Mouse (Mus musculus): Measurements from ENCODE around the gene Chchd5.

Gene Chchd5

DNA sequence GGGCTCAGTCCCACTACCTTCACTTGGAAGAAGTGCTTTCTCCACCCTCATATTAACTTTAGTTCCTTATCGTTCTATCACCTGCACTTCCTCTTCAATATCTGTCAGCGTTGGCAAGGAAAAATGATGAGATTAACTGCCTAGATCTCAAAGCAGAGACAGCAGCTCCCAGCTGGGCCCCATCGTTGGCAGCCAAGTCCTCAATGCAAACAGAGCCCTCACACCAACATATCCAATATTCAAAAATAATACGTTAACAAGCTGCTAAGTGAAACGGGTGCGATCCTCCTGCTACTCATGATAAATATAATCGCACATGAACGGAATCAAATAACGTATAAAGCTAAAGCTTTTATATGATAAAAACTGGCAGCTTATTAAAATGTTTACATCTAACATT lies 21.6 kb downstream of the Chchd5 start:
- no peak for DNase-seq (ENCODE audit: extremely low spot score, low read depth, low spot score)

DNA sequence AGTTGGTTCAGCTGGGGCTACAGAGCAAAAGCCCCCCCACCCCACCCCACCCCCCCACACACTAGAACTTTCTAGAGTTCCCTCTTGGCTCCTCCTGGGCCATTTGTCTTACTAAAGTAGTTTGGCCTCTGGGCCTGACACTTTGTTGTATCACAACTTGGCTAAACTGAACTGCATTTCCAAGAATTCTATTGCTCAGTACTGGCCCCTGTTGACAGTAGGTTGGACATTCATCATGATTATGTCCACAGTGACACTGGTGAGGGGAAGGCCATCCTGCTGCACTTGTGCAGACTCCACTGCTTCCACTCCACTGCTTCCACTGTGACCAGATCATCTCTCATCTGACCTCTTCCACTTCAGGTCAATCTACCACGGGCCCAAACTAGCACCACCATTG lies 23.3 kb downstream of the Chchd5 start:
- no peak for DNase-seq (ENCODE audit: extremely low spot score, low read depth, low spot score)

DNA sequence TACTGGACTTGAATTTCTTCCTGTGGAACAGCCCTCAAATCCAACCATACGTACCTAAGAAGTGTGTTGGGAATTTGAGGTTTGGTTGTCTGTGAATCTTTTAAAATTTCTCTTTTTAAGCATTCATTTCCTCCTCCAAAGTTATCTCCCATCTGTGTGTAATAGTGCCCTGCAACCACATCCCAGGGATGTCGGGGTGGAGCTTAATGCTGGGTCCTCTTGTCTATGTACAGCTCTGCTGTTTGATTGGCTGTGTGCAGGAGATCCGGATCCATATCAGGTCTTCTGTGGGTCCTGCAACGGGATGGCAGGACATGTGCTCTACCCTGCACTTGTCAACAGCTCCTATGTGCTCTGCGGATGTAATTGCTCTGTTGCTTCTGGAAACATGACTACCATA lies 35.3 kb downstream of the Chchd5 start:
- no peak for DNase-seq (ENCODE audit: extremely low spot score, low read depth, low spot score)

DNA sequence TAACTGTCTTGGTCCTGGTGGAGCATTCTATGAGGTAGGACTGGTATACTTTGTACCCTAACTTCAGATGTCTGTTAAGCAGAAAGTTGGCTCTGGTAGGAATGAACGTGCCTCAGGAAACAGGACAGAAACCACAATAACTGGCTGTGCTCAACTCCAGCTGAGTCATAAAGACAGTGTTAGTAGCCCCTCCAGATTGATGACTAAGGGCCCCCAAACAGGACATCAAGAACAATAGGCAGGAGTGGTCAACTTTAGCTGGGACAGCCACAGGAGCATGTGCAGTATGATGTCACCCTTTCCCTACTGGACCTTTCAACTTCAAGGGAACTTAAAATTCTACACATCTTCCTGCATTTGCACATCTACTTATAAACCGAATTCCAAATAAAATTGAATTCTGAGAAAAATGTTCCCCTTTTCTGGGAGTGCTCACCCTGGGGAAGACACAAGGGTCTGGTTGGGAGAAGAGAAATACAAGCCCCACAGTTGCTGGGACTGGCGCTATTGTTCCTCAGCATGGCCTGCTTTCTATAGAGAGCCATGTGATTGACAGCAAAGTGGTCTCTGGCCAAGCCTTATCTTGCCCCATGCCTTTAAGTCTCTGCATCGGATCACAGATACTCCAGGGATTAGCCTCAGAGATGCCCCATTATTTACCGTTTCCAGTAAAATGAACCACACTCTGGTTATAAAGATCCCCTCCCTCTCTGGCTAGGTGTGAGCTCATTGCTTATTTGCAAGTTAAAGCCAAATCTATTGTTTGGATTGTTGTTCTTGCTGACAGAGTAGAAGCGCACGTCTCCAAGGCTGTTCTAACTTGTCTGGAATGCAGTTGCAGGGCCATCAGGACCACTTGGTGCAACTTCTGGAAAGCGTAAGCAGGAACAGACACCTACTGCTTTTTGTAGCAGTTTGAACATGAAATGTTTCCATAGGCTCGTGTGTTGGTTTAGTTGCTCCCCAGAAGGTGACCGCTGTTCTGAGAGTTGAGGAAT lies 37.3 kb downstream of the Chchd5 start:
- no peak for DNase-seq (ENCODE audit: extremely low spot score, low read depth, low spot score)

DNA sequence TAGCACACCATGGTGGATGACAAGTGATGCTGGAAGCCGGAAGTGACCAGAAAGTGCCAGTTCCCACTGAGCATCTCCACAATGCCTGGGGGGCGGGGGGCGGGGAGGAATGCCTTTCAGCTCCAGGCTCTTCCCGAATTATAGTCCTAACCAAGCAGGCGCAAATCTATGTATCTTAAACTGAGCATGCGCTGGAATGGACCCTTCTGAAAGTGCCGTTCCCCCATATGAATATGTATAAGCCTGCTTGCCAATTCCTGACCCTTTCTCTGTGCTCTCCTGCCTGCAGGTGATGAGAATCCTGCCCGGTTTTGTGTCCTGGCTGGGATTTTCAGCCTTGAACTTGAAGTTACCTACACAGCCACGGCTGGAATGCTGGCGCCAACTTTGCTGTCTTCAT lies 43.9 kb downstream of the Chchd5 start:
- no peak for DNase-seq (ENCODE audit: extremely low spot score, low read depth, low spot score)

DNA sequence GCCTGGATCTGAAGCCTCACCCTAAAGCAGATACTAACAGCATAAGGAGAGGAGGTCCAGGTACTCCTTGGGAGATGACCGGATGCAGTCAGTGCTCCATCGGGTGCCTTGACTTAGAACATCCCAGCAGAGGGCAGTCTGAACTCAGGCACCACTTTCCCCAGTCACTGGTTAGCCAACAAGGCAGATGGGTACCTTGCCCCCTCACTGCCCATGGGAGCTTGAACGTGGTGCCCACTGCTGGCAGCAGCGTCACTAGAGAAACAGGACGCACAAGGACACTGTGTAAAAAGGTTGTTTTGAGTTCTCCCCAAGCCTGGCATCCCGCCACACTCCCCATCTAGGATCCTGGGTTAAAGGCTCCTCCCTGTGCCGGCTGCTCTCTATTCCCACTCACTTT lies 45.0 kb downstream of the Chchd5 start:
- DNase-seq (ENCODE audit: extremely low spot score, low read depth, low spot score): no peak

DNA sequence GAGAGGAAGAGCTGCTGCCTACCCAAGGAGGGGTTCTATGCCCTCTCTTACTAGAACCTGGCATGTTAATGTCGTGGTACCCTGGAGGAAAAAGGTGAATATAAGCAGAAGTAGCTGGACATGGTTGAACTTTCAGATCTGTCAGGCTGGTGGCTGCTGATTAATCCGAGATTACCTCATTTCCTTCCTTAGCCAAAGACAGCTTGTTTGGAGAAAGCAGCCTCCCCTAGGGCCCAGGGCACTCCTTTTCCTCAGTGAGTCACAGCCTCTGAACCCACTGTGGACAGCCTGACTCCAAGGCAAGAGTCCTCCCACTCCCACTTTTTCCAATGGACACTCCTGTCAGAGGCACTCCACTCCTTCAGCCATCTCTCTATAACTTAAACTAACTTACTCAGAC lies 46.1 kb downstream of the Chchd5 start:
- DNase-seq (ENCODE audit: extremely low spot score, low read depth, low spot score): no peak

DNA sequence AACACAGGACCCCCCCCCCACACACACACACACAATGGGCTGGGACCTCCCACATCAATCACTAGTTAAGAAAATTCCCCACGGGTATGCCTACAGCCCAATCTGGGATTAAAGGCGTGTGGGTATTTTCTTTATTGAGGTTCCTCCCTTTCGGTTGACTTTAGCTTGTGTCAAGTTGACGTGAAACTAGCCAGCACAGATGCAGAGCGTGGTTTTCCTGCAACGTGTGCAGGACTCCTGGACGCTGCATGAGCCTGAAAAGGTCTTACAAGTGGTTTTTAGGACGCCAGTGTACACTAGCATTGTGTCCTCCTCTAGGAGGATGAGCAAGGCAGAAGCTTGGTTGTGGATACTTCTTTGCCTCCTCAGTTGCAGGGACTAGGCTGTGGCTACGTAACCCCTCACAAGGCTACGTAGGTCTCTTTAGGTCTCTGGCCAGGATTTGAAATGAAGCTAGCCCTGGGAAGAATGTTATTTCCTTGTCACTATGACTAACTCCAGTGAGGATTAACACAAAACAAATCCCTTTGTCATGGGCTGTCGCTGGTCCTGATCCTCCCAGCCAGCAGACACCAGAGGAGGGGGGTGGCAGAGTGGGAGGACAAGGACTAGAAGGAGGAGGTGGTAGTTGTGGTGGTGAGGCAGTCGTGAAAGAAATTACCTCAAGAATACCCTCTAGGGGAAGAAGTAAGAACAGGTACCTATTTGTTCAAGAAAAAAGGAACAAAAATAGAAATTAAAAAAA lies 47.3 kb downstream of the Chchd5 start:
- no peak for DNase-seq (ENCODE audit: extremely low spot score, low read depth, low spot score)

DNA sequence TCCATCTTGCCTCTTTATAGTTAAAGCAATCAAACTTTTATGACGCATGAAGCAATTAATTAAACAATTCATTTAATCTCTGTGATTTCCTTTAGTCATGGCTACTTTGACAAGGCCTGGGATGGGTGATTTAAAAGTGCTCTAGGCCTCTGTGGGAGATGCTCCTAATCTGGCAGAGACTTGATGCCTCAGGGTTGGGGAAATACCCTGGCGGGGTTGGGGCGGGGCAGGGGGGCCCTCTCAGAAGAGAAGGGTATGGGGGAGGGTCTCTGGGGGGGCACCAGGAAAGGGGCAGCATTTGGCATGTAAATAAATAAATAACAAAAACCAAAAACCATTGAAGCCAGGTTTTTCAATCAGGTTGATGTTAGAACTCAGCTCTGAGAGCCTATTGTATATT lies 48.2 kb downstream of the Chchd5 start:
- no peak for DNase-seq (ENCODE audit: extremely low spot score, low read depth, low spot score)

DNA sequence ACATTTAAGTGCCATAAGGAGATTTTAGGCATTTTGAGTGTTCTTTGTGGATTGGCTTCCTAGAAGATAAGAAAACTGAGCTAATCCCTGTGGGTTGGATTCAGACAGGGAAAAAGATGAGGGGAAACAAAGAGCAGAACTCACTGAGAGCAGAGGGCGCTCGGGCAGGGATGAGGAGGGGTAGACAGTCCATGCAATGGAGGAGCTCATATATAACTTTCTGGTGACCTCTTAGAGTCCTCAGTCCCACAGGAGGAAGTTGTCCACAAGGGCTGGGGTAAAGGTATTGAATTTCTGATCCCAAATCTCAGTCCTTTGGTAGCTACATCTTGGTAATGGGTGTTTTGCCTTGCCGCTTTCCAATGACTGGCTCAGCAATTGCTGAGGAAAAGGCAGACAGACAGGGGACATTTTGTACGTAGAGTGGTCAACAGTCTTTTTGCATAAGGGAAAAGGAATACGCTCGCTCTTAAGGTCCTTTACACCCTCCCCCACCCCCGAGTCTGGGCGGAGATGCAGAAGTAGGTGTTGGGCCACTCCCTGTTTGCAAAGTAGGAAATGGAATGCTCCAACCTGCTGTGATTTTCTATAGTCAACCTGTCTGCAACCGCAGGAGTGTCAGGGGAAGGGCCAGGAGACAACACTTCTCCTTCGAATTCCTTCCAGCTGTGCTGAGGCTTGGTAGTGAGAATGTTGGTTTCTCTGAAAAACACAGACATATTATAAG lies 48.8 kb downstream of the Chchd5 start:
- no peak for DNase-seq (ENCODE audit: extremely low spot score, low read depth, low spot score)

DNA sequence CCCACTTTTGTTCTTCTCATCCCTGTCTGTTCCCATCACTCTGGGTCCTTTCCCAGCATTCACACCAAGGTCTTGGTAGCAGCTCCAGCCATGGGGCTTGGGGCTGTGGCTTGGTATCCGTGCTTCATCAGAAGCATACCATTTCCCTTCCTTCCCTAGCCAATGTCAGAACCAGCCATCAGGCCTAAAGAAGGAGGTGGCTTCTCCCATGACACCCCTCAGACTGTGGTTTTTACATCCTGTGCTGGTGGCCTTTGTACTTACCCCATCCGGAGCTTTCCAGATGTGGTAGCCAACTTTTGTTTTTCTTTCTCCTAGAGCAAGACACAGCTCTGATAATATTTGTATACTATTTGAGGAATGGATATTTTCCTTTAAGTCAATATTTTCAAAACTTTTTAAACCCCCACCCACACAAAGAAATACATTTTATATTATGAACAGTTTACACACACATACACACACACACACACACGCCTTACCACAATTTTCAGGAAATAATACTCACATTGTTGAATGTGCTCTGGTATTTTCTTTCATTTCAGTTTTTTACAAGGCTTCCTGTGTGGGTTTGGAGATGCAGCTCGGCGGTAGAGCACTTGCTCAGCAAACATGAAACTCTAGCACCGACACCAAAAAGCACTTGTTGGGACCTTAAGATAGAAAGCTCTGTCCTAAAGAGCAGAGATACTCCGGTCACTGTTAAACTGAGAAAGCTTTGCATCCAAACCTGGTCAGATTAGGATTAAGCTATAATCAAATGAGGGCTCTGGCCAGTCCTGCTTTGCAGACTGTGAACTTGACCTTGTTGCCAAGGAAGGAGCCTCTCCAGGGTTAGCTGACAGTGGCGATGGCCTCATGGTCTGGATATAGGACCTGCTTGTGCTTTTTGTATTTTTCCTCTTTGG lies 50.7 kb downstream of the Chchd5 start:
- no peak for DNase-seq (ENCODE audit: extremely low spot score, low read depth, low spot score)

DNA sequence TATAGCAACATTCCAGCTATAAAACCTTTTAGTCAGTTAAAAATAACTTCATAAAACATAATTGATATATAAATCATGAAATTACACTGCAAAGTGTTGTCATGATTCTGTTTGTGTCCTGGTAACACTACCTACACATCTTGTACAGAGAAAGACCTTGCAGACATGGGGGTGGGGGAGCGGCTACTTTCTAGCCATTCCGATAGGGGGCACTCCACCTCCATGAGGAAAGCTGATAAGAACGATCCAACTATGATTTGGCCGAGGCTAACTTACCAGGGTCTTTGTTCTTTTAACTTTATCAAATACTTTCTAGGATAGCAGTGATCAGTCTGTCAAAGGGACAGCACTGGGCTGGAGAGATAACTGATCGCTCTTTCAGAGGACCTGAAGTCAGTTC lies 52.0 kb downstream of the Chchd5 start:
- DNase-seq (ENCODE audit: extremely low spot score, low read depth, low spot score): no peak

DNA sequence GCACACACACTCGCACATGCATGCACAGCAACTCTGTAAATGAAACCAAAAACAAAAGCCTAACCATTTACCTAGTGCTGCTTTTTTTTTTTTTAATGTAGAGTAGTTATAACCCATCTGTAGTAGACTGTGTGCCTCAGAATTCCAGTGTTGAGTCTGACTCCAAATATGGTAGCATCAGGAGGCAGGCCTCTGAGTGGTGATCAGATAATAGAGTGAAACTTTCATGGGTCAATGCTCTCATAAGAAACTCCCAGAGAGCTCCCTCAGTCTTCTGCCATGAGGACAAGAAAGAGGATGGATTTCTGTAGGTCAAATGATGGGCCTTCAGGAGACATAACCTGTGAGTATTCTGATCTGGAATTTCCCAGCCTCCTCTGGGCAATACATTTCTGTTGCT lies 52.9 kb downstream of the Chchd5 start:
- no peak for DNase-seq (ENCODE audit: extremely low spot score, low read depth, low spot score)

DNA sequence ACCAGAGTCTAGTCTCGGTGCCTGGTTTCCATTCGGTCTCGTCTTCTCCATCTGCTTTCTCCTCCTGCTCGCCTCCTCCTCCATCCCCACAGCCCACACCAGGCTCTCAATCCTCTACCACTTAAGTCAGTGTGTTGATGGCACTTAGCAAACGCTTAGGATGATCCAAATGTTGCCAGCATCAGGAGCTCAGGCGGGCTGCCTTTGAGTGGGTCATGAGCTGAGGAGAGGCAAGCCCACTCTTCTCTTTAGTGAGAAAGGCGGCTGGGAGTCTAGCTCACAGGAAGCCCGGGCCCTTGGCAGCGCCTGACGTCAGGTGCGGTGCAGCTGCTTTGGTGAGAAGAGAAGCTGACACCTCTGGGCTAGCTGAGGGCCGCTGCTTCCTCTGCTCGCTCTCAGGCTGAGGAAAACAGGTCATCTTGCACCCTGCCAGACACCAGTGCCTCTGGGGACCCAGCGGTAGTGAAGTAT lies 54.1 kb downstream of the Chchd5 start:
- DNase-seq (ENCODE audit: extremely low spot score, low read depth, low spot score): no peak
